Comparison of ENCODE assay signal across 28 mouse cellular contexts in the genomic region with DNA sequence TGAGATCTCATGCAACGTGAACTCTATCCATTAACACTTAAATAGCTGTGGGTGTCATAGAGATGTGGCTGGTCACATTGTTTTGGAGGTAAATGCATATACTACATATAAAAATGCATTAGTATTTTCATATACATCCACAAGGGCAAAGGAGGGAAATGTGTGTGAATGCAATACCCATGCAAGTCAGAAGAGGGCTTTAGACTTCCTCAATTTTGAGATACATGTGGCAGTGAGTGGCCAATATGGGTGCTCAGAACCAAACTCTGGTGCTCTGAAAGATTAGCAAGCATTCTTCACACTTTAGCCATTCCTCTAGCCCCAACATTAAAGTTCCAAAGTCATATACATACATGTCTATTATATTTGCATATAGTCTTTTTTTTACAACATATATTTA.
A peak's percentile ranks its signal among the peaks of the same experiment; 100 is the strongest.
DNase-seq lines count a peak whose midpoint lies in the region; ATAC-seq and TF ChIP-seq lines count a peak whose summit lies in the region.
"Had no signal": no experiment of that assay in that cellular context is flagged by ENCODE, and none has a peak within 500 bp of the region (broad histone marks: within the 10 kb centered on the region; RNA-seq: fewer than 3 reads in every experiment).

No protein-coding gene starts in this region.

- H3K9ac ChIP-seq in lung, embryonic 14.5 days: no peak overlapping the region
- H3K9ac ChIP-seq: intestine, embryonic 15.5 days; limb, embryonic 12.5 days; midbrain, embryonic 15.5 days had no signal

- DNase-seq in lung, embryonic 14.5 days: no peak
- no peak for DNase-seq in lung, postnatal 10 days
- peak; percentile 31 for DNase-seq in MEL-GATA-1-ER (ENCODE audit: extremely low read depth, low read depth)
- no peak for DNase-seq in adrenal gland, adult 8-10 months
- DNase-seq in thymus, postnatal 10 days (ENCODE audit: low spot score in 2 of 2): no peak
- DNase-seq: adrenal gland, adult 2 months; cerebellum, adult 11 months; cerebellum, adult 9-10 months; gastrocnemius, adult 2 months; kidney, adult 2 months; right cerebral cortex, adult 18-20 months; spleen, adult 18-20 months; thymus, adult 2 months; thymus, postnatal 4 days had no signal

- no peaks in the 10 kb centered on the region for H3K9me3 ChIP-seq in lung, embryonic 14.5 days (ENCODE audit: low read depth, low read length)
- H3K9me3 ChIP-seq: intestine, embryonic 15.5 days; limb, embryonic 12.5 days; midbrain, embryonic 10.5 days; midbrain, embryonic 15.5 days had no signal

- no peaks in the 10 kb centered on the region for H3K36me3 ChIP-seq in lung, embryonic 14.5 days (ENCODE audit: insufficient read depth)
- H3K36me3 ChIP-seq: intestine, embryonic 15.5 days; limb, embryonic 12.5 days; midbrain, embryonic 10.5 days; midbrain, embryonic 15.5 days had no signal

- no peaks in the 10 kb centered on the region for H3K27me3 ChIP-seq in lung, embryonic 14.5 days (ENCODE audit: insufficient read depth, low read length)
- H3K27me3 ChIP-seq: intestine, embryonic 15.5 days; limb, embryonic 12.5 days; midbrain, embryonic 15.5 days had no signal

- no peaks in the 10 kb centered on the region for H3K4me1 ChIP-seq in lung, embryonic 14.5 days (ENCODE audit: insufficient read depth)
- H3K4me1 ChIP-seq: intestine, embryonic 15.5 days; limb, embryonic 12.5 days; midbrain, embryonic 10.5 days; midbrain, embryonic 15.5 days had no signal

- 85% methylated on average over 1 of the region's 1 CpGs for WGBS in lung, embryonic 14.5 days

- TF ChIP-seq CTCF in lung, embryonic 14.5 days (IDR thresholded peaks at IDR 0.05; ENCODE audit: low read depth): 0 out of 2 replicates have a peak, but pooled peaks have one; percentile 19

- no peak overlapping the region for H3K4me2 ChIP-seq in lung, embryonic 14.5 days
- H3K4me2 ChIP-seq: intestine, embryonic 15.5 days; limb, embryonic 12.5 days; liver, embryonic 11.5 days; midbrain, embryonic 15.5 days had no signal

- H3K27ac ChIP-seq in lung, embryonic 14.5 days (ENCODE audit: low read depth): no peak overlapping the region
- H3K27ac ChIP-seq: gastrocnemius, adult 2 months; intestine, embryonic 15.5 days; kidney, postnatal 0 days; limb, embryonic 12.5 days; macrophage; midbrain, embryonic 10.5 days; midbrain, embryonic 15.5 days had no signal

- H3K4me3 ChIP-seq in lung, embryonic 14.5 days (ENCODE audit: low read depth, low read length): no peak overlapping the region
- H3K4me3 ChIP-seq: erythroblast, embryonic 14.5 days; gastrocnemius, adult 2 months; intestine, embryonic 15.5 days; limb, embryonic 12.5 days; midbrain, embryonic 10.5 days; midbrain, embryonic 15.5 days had no signal

- no peak for ATAC-seq in lung, embryonic 14.5 days (ENCODE audit: insufficient read depth)
- peak; percentile 66 for ATAC-seq in megakaryocyte progenitor cell, adult 5-6 weeks (replicated peaks; ENCODE audit: poor library complexity)
- ATAC-seq in inflammation-experienced regulatory T-cells, adult 6 months: no peak
- ATAC-seq: activated CD4-positive, CD25-positive, alpha-beta regulatory T cell, adult 4 months; forebrain, embryonic 16.5 days; hindbrain, embryonic 16.5 days; intestine, embryonic 15.5 days; lung, postnatal 0 days; midbrain, embryonic 15.5 days had no signal
